Mouse (Mus musculus): ENCODE measurements around the gene Fam102a.
A peak's percentile ranks its signal among the peaks of the same experiment; 100 is the strongest.
"Not testable (repeated sequence)": the region's sequence is repeated elsewhere in the genome, so short reads cannot be mapped to it uniquely, and the experiment has no call there.

The Fam102a gene

DNA sequence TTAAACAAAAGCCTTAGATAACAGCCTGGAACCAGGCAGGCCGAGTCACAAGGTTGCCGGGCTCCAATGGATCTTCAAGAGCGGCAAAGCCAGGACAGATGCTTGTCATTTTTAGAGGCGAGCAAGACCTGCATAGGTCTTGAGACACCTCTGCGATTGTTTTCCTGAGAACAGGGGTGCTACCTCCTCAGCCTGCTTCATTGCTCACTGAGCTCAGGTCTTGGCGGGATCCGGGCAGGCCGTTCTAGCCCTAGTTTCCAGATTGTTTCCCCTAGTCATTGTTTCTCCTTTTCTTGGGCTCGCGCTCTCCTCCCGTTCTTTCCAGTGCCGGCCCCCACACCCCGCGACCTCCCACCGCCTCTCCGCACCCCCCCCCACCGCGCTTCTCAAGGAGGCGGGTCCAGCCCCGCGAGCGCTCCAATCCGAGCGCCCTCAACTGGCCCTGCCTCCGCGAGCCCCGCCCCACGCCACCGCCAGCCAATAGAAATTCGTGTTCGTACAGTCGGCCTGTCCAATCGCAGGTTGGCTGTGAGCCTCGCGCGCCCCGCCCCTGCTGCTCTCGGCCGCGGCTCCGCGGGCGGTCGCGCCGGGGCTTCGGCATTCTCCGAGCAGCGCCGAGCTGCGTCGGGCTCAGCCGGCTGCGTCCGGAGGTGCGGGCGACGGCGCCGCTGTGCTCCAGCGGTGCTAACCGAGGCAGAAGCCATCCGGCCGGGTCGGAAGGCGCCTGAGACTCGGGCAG, at the start of gene Fam102a:
Gene Fam102a (plus strand): TSS at position 600 of the 739 bp plus-strand sequence.
- peak; percentile 99 for DNase-seq

DNA sequence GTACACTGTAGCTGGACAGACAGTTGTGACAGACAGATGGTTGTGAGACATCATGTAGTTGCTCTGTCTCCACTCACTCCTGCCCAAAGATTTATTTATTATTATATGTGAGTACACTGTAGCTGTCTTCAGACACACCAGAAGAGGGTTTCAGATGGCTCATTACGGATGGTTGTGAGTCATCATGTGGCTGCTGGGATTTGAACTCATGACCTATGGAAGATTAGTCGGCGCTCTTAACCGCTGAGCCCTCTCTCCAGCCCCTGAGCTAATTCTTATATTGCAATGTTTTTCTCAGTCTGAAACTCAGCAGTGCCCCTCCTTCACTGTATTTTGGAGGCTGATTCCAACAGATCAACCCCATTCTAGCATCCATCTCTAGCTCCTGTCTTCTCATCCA, 49.4 kb upstream of the Fam102a start:
- DNase-seq = no peak

GRCm38 (mm10) chr2:32486155-32486554, 49.0 kb upstream of the Fam102a start:
- DNase-seq = no peak

- DNase-seq = peak; percentile 89 to 93
Observed at GRCm38 (mm10) chr2:32487124-32487623, 48.0 kb upstream of the Fam102a start.

- DNase-seq = peak; percentile 82 to 86
Observed at GRCm38 (mm10) chr2:32488679-32489078, 46.5 kb upstream of the Fam102a start.

GRCm38 (mm10) chr2:32490730-32491129, 44.4 kb upstream of the Fam102a start:
- not testable (repeated sequence) for DNase-seq

DNA sequence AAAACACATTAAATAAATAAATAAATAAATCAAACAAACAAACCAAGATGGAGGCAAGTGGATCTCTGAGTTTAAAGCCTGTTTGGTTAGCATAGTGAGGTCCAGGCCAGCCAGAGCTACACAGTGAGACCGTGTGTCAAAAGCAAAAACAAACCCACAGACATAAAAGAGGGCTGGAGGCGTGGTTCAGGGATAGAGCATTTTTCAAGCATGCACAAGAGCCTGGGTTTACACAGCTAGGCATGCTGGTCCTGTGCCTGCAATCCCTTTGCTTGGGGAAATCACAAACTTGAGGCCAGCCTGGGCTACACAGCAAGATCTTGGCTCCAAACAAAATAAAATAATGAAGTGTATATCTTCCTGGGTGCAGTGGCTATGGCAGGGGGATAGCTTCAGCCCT, 42.5 kb upstream of the Fam102a start:
- DNase-seq = no peak

GRCm38 (mm10) chr2:32493301-32493701, 41.8 kb upstream of the Fam102a start:
- DNase-seq = peak in 1 of 2 experiments; percentile 20

DNA sequence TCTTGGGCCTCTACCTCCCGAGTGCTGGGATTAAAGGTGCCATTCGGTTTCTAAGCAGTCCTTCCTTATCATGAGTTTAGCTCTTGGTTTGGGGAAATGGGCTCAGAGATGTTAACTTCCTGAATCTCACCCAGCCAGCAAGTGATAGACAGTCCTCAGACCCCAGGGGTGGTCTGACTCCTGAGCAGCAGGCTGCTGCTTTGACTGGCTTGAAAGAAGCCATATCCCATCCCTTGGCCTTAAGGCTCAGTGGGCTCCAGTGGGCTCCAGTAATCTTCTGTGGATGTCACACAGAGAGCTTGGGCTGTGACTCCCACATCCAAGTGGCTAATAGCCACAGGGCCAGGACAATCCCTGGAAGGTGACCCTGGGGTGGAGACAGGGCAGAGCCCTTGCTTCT, 40.6 kb upstream of the Fam102a start:
- DNase-seq = no peak

- peak; percentile 70 to 73 for DNase-seq
Observed at GRCm38 (mm10) chr2:32495185-32495726, 39.9 kb upstream of the Fam102a start.

GRCm38 (mm10) chr2:32496190-32496589, 38.9 kb upstream of the Fam102a start:
- DNase-seq = no peak

DNA sequence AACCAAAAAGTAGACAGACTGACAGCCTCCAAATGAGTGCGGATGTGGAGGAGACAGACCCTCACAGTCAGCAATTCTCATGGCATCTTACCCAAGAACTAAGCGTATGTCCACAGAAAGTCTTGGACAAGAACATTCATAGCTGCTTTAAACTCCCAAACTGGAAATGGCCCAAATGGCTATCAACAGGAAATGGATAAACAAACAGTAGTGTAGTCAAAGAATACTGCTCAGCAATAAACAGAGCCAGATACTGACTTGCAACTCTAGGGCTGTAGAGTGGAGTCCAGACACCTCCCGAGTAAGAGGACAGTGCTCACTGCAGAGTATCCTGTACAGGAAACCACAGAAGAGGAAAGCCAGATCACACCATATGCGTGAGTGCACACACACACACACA, 35.8 kb upstream of the Fam102a start:
- peak in 1 of 2 experiments; percentile 51 for DNase-seq

DNA sequence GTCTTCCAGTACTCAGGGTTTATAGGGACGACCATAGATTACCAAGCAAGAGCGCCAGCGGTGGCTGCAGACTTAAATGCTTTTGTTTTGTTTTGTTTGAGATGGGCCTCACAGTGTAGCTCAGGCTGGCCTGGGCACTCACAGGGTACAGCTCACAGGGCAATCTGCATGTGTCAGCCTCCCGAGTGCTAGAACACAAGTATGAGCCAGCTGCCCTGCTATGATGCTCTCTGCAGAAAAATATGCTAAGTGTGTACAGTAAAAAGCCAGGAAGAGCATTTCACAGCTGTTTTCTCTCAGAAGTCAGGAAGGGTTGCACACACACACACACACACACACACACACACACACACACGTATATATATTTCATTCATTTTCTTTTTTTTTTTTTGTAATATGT, 34.7 kb upstream of the Fam102a start:
- no peak for DNase-seq

GRCm38 (mm10) chr2:32501754-32502324, 33.3 kb upstream of the Fam102a start:
- no peak for DNase-seq

GRCm38 (mm10) chr2:32502843-32503242, 32.3 kb upstream of the Fam102a start:
- peak; percentile 30 to 73 for DNase-seq

GRCm38 (mm10) chr2:32503588-32503987, 31.5 kb upstream of the Fam102a start:
- DNase-seq = no peak

DNA sequence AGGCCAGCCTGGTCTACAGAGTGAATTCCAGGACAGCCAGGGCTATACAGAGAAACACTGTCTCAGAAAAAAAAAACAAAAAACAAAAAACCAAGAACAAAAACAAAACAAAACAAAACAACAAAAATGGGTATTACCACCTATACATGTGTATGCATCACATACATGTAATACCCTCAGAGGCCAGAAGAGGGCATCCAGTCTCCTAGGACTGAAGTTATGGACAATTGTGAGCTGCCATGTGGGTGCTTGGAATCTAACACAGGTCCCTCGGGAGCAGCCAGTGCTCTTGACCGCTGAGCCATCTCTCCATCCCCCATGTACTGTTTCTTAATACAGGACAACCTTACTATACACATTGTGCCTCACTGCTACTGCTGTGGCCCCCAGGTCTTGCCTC, 29.6 kb upstream of the Fam102a start:
- DNase-seq = no peak

DNA sequence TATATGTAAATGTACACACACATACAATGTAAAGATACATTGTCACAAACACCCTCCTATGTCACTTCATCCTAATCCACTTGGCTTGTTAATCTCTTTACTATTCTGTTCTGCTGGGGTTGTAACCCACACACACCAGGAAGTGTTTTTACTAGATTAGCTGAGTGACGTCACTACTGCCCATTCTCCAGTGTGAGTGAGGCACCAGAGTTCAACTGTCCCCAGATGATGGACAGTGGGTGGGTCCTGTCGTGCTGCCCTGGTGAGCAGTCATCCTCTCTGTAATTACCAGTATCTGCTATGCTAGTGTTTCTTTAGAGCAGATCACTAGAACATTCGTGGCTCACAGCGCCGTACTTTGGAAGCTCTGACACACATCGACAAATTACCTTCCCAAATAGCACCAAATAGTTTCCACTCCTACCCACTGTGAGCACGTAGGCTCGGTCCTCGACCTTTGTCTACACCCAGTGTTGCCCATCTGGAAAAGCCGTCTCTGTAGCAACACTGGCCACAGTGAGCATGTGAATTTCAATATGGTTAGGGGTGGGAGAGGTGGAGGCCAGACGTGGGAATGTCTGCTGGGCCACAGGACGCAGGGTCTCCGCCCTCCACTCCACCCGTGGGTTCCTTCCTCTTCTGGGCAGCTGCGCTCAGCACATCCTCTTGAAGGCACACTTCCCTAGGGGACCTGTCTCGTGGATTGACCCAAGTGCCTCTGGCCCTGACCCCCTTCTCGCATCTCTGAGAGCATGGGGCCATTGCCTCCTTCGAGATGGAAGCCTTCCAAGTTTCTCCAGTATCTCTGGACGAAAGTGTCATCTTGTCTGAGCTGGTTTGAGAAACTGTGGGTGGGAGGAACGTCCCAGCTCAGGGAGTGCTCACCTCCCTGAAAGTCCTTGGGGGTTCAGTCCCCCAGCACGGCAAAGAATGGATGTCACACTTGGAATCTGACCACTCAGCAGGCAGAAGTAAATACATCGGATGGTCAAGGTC, 28.2 kb upstream of the Fam102a start:
- peak in 1 of 2 experiments; percentile 32 for DNase-seq

DNA sequence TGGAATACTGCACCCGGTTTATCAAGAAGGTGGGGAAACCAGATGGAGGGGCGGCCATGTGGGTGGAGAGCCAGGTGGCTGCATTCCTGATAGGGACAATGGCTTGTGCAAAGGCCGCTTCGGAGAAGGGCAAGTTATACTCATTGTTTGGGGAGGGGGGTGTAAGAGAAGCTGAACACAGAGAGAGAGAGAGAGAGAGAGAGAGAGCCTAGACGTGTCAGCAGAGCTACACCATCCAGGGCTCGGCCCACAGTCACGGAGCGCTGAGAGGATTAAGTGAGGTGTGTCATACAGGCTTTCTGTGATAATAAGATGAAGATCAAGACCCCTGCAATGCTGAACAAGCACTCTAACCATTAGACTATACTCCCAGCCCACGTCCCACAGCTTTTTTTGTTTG, 27.2 kb upstream of the Fam102a start:
- no peak for DNase-seq

DNA sequence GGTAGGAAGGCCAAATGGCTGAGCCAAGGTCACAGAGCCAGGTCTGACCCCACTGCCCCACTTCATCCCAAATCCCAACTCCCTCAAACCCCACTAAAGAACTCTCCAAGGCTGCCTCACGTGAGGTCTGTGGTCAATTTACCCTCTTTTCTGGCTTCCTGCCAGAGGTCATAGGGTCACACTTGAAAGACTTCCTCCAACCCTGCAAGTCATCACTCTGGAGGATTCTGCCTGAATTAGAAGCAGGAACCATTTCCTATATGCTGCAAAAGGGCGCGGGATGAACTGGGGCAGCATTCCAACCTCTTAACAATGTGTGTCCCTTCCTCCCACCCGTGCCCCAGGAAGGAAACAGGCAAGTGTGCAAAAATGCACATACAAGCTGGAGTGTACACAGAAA, 25.8 kb upstream of the Fam102a start:
- DNase-seq = peak; percentile 57 to 71

GRCm38 (mm10) chr2:32509896-32510295, 25.2 kb upstream of the Fam102a start:
- peak; percentile 28 to 61 for DNase-seq

GRCm38 (mm10) chr2:32512592-32512991, 22.5 kb upstream of the Fam102a start:
- no peak for DNase-seq

DNA sequence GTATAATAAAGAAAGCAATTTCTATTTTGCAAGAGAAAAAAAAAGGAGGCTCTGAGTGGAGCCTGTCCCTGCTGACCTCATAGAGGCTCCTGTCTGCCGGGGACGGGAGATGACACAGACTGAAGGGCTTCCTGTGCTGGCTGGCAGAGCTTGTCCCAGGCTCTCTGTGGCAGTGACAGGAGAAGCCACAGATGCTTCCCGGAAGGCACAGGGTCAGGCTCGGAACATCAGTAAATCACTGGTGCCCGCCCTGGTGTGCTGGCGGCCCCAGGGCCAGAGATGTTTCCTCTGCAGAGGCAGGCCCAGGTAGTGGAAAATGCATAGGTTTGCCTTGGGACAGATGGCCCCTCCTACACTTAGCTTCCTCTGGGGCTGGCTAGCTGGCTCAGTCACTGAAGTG, 20.8 kb upstream of the Fam102a start:
- DNase-seq = peak; percentile 73 to 82
